Mouse (Mus musculus): ENCODE data around the gene Cfap43.

Cfap43 gene

GRCm38 (mm10) chr19:47885191-47885743 is 33.8 kb downstream of the Cfap43 start:
- DNase-seq (ENCODE audit: low spot score) = no peak

GRCm38 (mm10) chr19:47884296-47885085 is 34.6 kb downstream of the Cfap43 start:
- no peak for DNase-seq (ENCODE audit: low spot score)

DNA sequence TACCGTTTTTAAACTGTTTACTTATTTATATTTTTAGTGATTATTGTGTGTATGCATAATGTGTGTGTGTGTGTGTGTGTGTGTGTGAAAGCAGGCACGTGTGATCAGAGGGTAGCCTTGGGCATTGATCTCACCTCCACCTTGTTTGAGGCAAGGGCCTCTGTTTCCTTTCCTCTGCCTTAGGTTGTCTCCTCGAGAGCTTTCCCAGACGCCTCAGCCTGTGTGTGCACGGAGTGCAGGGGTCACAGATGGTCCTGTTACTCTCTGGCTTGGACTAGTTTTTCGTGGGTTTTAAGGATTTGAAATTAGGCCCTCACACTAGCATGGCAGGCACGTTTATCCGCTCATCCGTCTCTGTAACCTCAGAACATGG is 36.2 kb downstream of the Cfap43 start:
- no peak for DNase-seq (ENCODE audit: low spot score)

DNA sequence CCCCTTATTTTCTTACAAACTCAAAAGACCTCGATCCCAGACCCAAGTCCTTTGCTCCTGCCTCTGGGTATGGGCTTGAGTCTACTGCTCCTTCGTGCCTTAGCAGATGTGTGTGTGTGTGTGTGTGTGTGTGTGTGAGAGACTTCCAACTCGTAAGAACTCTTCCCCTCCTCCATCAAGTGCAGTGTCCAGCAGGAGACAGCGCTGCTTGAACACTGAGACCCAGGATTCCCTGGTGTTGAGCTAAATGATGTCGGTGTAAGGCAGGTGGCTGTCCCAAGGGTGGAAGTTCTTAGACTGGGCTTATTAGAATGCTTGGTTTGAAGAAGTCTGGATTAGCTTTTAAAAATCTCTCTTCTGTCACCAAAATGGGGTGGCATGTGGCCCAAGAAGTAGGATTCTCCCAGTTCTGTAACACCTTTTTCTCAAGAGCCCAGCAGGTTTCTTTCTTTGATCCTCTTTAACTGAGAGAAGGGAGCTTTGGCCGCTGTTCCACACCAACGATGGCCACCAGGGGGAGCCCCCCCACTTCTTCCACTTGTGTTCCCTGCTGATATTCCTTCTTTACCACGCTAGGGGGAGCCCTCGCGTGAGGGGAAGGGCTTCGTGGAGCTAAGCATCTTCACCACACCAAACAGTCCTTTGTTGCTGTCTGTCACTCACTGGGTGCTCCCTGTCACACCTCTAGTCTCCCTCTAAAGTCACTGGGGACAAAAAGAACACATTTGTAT is 36.8 kb downstream of the Cfap43 start:
- DNase-seq (ENCODE audit: low spot score) = peak; percentile 79

DNA sequence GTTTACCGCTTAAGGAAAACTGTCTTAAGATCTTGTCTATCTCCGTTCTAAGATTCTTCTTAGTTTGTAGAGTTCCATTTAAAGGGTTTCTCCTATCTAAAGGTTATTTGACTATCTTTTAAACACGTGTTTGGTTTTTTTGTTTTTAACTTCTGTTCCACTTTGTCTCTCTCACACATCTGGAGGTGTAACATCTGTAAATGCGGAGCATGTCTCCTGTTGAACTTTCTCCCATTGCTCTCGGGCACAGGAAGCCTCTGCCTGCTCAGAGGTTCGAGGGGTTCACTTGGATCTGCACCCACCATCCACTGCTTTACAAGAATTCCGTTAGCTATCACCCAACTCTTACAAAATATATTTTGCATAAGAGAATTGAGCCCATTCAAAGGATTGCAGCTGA is 37.5 kb downstream of the Cfap43 start:
- DNase-seq (ENCODE audit: low spot score) = no peak

GRCm38 (mm10) chr19:47876252-47876651 is 42.8 kb downstream of the Cfap43 start:
- no peak for DNase-seq (ENCODE audit: low spot score)

GRCm38 (mm10) chr19:47871515-47871914 is 47.6 kb downstream of the Cfap43 start:
- no peak for DNase-seq (ENCODE audit: low spot score)

DNA sequence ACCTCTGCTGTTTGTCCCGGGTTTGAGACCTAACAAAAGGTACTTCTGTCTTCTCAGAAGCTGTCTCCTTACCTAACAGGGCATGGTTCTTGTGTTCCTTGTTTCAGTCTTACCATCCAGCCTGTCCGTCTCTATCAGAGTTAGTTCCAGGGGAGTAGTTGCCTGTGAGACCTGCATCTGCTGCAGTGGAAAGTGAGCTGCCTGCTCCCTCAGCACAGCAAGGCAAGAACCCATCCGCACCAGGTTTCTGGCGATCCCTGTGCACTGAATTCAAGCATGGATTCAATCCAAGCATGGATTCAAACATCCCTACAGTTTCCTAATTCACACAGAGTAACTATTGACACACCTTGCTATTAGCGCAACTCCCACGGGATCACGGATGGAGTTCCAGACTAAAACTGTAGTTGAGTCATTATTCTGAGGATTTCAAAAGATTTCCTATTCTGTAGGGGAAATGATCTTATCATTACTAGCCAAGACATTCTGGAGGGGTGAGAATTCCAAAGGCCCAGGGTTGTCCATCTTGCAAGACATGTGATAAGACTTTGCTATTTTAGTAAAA is 48.9 kb downstream of the Cfap43 start:
- DNase-seq (ENCODE audit: low spot score) = no peak

GRCm38 (mm10) chr19:47869516-47869915 is 49.6 kb downstream of the Cfap43 start:
- DNase-seq (ENCODE audit: low spot score) = no peak

- no peak for DNase-seq (ENCODE audit: low spot score)
Measured at GRCm38 (mm10) chr19:47868951-47869350, 50.1 kb downstream of the Cfap43 start.

DNA sequence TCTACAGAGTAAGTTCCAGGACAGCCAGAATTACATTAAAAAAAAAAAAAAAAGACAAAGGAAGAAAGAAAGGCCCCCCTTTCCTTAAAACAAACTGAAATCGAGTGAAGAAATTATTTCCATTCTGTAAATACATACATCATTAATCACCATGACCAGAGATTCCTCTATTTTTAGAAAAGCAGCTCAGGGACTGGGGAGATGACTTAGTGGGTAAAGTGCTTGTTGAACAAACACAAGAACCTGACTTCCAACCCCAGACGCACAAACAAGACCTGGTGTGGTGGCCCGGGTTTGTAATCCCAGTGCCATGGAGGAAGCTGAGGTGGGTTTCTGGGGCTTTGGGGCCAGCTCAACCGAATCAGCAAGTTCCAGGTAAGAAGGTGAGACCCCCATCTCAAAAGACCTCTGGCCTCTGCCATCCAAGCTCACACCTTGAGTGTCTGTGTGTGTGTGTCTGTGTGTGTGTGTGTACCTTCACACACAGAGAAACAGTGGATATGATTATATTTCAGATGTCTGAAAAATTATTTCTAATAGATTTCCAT is 51.4 kb downstream of the Cfap43 start:
- no peak for DNase-seq (ENCODE audit: low spot score)

DNA sequence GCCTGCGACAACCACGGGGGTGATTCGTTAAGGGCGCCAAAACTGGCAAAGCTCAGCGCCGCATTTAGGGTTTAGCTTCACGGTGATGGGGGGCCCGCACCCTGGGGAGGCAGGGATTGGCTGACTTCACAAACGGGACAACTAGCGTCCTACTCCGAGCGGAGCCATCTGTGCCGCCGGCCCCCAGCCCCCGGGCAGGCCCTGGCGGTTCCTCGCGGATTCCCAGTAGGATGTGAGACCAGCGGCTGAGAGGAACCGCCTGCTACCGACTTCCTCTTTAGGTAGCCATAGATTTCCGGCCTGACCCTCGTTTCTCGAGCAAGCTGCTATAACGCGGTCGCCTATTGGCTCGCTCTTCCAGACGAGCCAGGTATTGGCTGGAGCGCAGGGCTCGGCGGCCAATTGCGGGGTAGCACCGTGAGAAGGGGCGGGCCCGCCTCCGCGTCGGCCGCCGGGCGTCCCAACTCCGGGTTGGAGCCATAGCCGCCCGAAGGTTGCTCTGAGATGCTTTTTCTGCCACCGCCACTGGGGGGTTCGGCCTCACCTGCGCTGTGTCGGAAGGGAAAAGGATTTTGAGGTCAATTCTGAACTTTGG is 53.6 kb downstream of the Cfap43 start, which contains the start of gene Gsto2:
Gsto2 (plus strand) TSS at position 182 of the 595 bp plus-strand sequence.
- DNase-seq (ENCODE audit: low spot score) = peak; percentile 82

DNA sequence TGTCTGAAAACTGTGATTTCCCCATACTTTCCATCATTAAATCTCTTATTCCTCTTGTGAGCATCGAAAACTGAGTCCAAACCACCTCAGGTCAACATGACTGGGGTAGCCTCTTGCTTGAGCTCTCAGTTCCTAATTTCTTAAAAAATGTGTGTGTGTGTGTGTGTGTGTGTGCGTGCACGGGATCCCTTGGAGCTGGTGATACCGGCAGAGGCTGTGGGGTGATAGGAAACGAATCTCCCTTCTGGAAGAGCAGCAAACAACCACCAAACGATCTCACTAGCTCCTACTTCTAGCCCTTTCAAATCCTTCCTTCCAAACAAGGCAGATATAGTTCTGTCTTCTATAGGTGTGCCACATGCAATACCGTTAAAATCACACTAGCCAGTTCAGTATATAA is 54.4 kb downstream of the Cfap43 start:
- no peak for DNase-seq (ENCODE audit: low spot score)

- DNase-seq (ENCODE audit: low spot score) = no peak
Measured at GRCm38 (mm10) chr19:47864051-47864450, 55.0 kb downstream of the Cfap43 start.

- DNase-seq (ENCODE audit: low spot score) = no peak
Measured at GRCm38 (mm10) chr19:47862581-47862980, 56.5 kb downstream of the Cfap43 start.

- no peak for DNase-seq (ENCODE audit: low spot score)
Measured at GRCm38 (mm10) chr19:47859180-47859579, 59.9 kb downstream of the Cfap43 start.

DNA sequence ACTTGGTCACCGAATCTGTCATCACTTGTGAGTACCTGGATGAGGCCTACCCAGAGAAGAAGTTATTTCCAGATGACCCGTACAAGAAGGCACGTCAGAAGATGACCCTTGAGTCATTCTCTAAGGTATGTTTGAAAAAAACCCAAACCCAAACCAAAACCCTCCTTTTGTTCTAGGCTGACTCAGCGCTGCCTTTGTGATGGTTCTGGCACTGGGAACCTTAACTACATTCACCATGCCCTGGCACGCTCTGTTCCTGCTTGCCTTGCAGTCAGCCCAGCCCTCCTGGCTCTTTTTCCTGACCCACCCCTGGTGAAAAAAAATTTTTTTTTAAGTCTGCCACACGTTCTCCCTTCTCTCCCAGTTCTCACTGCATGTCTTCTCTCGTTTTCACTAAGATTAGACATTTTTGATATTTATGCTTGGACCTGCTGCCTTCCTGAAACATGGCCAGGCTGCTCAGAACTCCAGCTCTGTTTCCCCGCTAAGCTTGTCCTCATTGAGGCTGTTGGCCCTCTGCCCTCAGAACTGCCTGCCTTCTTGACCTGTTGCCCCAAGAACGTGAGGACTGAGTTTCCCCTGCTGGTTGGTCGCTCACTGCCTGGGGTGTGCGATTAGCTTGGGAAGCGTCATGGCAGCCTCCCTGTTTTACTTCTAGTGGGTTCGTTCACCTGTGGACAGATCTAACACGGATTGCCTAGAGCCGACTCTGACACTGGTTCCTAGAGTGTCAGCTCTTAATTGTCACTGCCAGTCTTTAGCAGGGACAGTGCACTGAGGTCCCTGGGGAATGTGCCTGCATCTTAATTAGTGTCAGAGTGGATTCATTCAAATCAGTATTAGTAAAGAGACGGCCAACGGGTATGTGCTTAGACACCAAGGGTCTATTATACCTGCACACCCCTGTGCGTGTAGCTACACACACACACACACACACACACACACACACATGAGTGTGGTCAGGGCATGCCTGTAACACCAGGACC is 60.8 kb downstream of the Cfap43 start:
- no peak for DNase-seq (ENCODE audit: low spot score)

- peak; percentile 82 for DNase-seq (ENCODE audit: low spot score)
Measured at GRCm38 (mm10) chr19:47854796-47855783, 64.0 kb downstream of the Cfap43 start, which contains the start of gene Gsto1. Gene Gsto1 (plus strand): TSS chr19:47854970.

Data from ovary, postnatal 14 days (tissue).